Mouse (Mus musculus) megakaryocyte, embryonic 14.5 days (primary cell): Measurements from ENCODE around the gene Rdh8. TPM values are rescaled to one million over a fixed set of nuclear protein-coding genes. Genes with fewer than 3 reads are reported as not detected.
A peak's percentile ranks its signal among the peaks of the same experiment; 100 is the strongest.

ENCODE experiments used
- H3K27me3 ChIP-seq: replicated peaks from 2 replicates; pipeline ENCODE3; 2012; ENCODE audit warnings: inconsistent platforms
- H3K36me3 ChIP-seq: replicated peaks from 2 replicates; pipeline ENCODE3; 2012; ENCODE audit warnings: low read length, inconsistent platforms, mixed read lengths
- H3K4me1 ChIP-seq: 2 replicates; pipeline ENCODE4 v1.6.1; 2012; ENCODE audit warnings: inconsistent platforms
- H3K4me3 ChIP-seq: replicated peaks from 2 replicates; pipeline ENCODE3; 2012; ENCODE audit warnings: moderate library complexity, mild to moderate bottlenecking, inconsistent platforms
- H3K9me3 ChIP-seq: 2 replicates; pipeline ENCODE4 v1.6.1; 2012; ENCODE audit warnings: inconsistent platforms
- FLI1 ChIP-seq: IDR thresholded peaks from 2 replicates; pipeline ENCODE4 v1.6.1; 2012; ENCODE audit warnings: low read length, inconsistent platforms, mixed read lengths
- GATA1 ChIP-seq: IDR thresholded peaks from 3 replicates; pipeline ENCODE4 v1.6.1; 2012; ENCODE audit warnings: mixed read lengths, low read length, inconsistent platforms, borderline replicate concordance
- polyA plus RNA-seq: library from polyadenylated mRNA; stranded (reverse); fragments of >175 nt; gene quantifications from 2 replicates; pipeline ENCODE4 v1.2.3, GENCODE M21; 2012; ENCODE audit warnings: low replicate concordance; ENCODE audit not compliant: insufficient read depth

Gene Rdh8
- polyA plus RNA-seq, 1 experiment: not detected

DNA sequence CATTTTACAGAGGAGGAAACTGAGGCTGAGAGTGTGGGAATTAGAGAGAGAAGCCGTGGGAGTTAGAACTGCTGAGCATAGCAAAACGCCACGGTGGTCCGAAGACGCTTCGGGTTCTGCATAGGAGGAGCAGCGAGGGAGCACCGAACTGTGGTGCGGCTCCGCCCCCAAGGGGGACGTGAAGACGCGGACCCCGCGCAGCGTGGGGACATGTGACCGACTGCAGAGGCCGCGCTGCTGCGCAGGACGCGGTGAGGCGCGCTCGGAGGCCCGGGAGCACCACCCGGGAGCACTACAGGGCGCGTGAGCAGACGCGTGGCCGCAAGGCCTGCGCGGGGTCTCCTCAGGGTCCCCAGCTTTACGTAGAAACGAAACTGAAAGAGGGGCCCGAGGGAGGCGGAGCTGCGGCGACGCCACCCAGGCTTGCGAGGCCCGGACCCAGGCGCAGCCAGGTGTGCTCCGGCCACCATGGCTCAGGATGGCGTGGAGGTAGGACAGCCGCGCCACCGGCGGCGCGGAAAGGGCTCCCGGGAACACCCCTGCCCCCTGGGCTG lies 50.2 kb downstream of the Rdh8 start, which contains the start of gene A230050P20Rik:
TSS of gene A230050P20Rik (plus strand) at position 195 of the 554 bp plus-strand sequence.
- H3K36me3 ChIP-seq: peaks cover 36% of the 10 kb centered on the region
- H3K4me1 ChIP-seq: peaks cover 44% of the 10 kb centered on the region
- H3K4me3 ChIP-seq: peak within 1 kb of the TSS; percentile 95
- no peaks in the 10 kb centered on the region for H3K9me3 ChIP-seq
- no peak for TF ChIP-seq FLI1
- no peak for TF ChIP-seq GATA1
- peaks cover 21% of the 10 kb centered on the region for H3K27me3 ChIP-seq

DNA sequence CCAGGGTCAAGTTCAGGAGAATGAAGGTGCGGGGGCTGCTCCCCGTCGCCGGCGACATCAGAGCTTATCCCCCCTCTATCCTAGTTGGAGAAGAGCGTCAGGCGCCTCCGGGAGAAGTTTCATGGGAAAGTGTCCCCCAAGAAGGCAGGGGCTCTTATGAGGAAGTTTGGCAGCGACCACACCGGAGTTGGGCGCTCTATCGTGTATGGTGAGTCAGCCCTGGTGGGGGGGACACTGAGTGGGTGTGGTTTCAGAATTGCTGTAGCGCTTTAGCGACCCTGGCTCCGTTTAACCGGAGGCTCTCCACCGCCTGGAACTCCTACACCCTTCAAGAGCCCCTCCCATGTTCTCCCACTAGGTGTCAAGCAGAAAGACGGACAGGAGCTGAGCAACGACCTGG lies 50.9 kb downstream of the Rdh8 start:
- peaks cover 44% of the 10 kb centered on the region for H3K4me1 ChIP-seq
- peak overlapping the region; percentile 95 for H3K4me3 ChIP-seq
- no peak for TF ChIP-seq FLI1
- no peak for TF ChIP-seq GATA1
- H3K27me3 ChIP-seq: peaks cover 21% of the 10 kb centered on the region
- H3K9me3 ChIP-seq: no peaks in the 10 kb centered on the region
- peaks cover 44% of the 10 kb centered on the region for H3K36me3 ChIP-seq

DNA sequence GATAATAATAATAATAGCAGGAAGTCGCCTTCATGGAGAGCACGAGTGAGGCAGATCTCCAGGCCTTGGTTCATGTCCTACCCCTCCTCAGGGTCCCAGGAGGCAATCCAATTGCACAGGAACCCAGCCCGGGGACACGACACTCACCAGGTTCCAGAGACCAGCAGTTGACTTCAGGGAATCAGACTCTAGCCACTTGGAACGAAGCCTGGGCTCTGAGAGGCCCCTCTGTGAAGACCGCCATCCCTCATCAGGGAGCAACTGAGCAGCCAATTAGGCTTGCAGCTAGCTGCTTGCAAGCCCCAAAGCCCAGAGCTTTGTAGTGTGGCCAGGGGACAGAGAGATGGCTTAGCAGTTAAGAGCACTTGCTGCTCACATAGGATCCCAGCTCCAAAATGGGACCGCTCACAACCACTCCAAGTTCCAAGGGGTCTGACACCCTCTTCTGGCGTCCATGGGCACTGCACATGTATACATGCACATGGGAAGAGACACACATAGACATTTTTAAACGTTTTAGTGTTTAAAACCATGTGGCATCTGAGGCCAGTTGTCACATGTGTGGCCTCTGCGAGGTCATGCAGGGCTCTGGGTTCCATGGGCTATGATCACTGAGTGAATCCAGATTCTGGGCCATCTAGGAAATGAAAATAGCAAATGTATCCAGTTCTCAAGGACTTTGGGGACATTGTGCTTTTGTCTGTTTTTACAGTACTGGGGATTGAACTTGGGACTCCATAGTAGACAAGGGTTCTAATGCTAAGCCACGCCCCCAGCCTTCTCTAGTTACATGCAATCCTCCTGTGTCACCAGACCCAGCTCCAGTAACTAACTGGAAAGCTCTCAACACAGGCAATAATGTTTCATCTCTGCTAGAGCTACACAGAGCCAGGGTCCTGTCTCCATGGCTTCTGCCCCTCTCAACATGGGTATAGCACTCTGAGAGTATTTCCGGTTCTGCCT lies 52.2 kb downstream of the Rdh8 start:
- TF ChIP-seq FLI1 (no peak), GATA1 (no peak)
- H3K4me1 ChIP-seq: peaks cover 44% of the 10 kb centered on the region
- H3K36me3 ChIP-seq: peaks cover 56% of the 10 kb centered on the region
- H3K9me3 ChIP-seq: no peaks in the 10 kb centered on the region
- no peak overlapping the region for H3K4me3 ChIP-seq
- H3K27me3 ChIP-seq: peaks cover 19% of the 10 kb centered on the region

DNA sequence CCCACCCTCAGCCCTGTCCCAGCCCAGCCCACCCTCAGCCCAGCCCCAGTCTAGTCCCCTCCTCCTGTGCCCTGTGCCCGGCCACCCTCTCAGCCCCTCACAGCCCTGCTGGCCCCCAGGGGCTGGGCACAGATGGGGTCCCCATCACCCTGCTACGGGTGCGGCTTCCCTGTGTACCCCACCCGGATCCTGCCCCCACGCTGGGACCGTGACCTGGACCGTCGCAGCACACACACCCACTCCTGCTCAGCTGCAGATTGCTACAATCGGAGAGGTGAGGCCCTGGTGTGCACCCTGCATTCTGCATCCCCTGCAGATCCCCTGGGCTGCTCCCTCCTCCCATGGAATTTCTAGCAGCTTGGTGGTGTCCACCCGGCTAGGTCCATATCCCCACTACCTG lies 54.7 kb downstream of the Rdh8 start:
- TF ChIP-seq FLI1: no peak
- no peak for TF ChIP-seq GATA1
- Histone ChIP-seq H3K27me3 (peaks cover 4% of the 10 kb centered on the region), H3K4me3 (no peak overlapping the region), H3K36me3 (peaks cover 58% of the 10 kb centered on the region), H3K9me3 (no peaks in the 10 kb centered on the region), H3K4me1 (peaks cover 45% of the 10 kb centered on the region)

DNA sequence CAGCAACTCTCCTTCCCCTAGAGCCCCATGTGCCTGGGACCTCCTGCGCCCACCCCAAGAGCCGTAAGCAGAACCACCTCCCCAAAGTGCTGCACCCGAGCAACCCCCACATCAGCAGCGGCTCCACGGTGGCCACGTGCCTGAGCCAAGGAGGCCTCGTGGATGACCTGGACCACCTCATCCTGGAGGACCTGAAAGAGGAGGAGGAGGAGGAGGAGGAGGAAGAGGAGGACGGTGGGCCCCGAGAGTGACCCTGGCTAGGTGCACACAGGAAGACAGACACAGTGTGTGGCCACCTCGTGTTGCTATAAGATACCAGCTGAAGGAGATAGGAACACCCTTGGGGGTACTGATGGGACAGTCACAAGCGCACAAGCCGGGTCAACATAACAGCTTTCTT lies 55.2 kb downstream of the Rdh8 start:
- Histone ChIP-seq H3K36me3 (peaks cover 58% of the 10 kb centered on the region), H3K9me3 (no peaks in the 10 kb centered on the region), H3K27me3 (peaks cover under 1% of the 10 kb centered on the region), H3K4me1 (peaks cover 44% of the 10 kb centered on the region), H3K4me3 (no peak overlapping the region)
- TF ChIP-seq FLI1 (no peak), GATA1 (no peak)

DNA sequence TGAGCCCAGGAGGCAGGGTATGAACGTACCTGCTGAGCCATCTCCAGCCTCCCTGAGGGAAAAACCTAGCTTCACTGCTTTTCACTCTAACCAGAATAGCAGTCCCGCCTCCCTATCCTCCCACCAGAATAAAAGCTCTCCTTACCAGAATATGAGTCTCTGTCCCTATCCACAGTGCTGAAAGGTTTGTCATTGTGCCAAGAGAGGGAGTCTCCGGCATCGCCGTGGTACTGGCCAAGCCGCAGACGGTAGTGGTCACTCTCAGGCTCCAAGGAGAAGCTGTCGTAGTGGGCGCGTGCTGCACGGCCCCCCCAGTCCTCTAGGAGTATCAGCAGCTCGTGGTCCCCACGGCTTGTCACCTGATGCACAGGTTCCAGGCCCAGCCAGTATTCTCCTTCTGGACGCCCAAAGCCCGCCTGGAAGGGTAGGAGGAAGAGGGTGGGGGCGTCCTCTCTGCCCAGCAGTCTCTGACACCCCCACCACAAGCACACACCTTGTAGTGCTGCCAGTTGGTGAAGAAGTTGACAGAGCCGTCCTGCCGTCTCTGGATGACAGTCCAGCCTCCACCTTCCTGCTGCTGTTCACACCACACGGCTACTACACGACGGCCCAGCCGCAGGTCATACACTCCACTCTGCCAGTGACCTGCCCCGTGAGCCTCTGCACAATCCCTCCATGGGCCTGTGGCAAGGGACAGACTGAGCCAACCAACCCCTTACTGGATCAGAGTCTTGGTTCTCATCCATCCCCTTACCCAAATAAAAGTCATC lies 56.9 kb downstream of the Rdh8 start:
- TF ChIP-seq FLI1 (no peak), GATA1 (no peak)
- no peaks in the 10 kb centered on the region for H3K9me3 ChIP-seq
- H3K4me1 ChIP-seq: peaks cover 49% of the 10 kb centered on the region
- H3K4me3 ChIP-seq: no peak overlapping the region
- no peaks in the 10 kb centered on the region for H3K27me3 ChIP-seq
- H3K36me3 ChIP-seq: peaks cover 55% of the 10 kb centered on the region

Other genes starting within 250 kb of the Rdh8 start
- gene Zfp846, start 237.2 kb upstream of the Rdh8 start, polyA plus RNA-seq: 1.6 TPM in 1 of 2 replicates, not detected in the other
- 15.3 TPM in 1 of 2 replicates, not detected in the other for gene Ubl5, start 175.6 kb upstream of the Rdh8 start, polyA plus RNA-seq
- gene Fbxl12, start 173.7 kb upstream of the Rdh8 start, polyA plus RNA-seq: 20.8 and 31.8 TPM in 2 replicates
- 8.5 and 31.8 TPM in 2 replicates for gene Pin1, start 166.4 kb upstream of the Rdh8 start, polyA plus RNA-seq
- 0.16 TPM in 1 of 2 replicates, not detected in the other for gene Olfm2, start 72.2 kb upstream of the Rdh8 start, polyA plus RNA-seq
- gene Col5a3, start 3.4 kb upstream of the Rdh8 start, polyA plus RNA-seq: 0.02 TPM in 1 of 2 replicates, not detected in the other
- 39.0 and 51.7 TPM in 2 replicates for gene A230050P20Rik, start 50.1 kb downstream of the Rdh8 start, polyA plus RNA-seq
- 4.7 and 5.1 TPM in 2 replicates for gene Angptl6, start 61.2 kb downstream of the Rdh8 start, polyA plus RNA-seq
- gene Ppan, start 69.7 kb downstream of the Rdh8 start, polyA plus RNA-seq: 84.5 and 137 TPM in 2 replicates
- gene Eif3g, start 80.1 kb downstream of the Rdh8 start, polyA plus RNA-seq: 300 and 342 TPM in 2 replicates
- 31.3 and 39.8 TPM in 2 replicates for gene Dnmt1, start 141.4 kb downstream of the Rdh8 start, polyA plus RNA-seq
- 4.0 and 8.4 TPM in 2 replicates for gene S1pr2, start 158.3 kb downstream of the Rdh8 start, polyA plus RNA-seq
- 62.4 and 63.4 TPM in 2 replicates for gene Mrpl4, start 184.2 kb downstream of the Rdh8 start, polyA plus RNA-seq
- 8.8 and 10.8 TPM in 2 replicates for gene Icam1, start 197.5 kb downstream of the Rdh8 start, polyA plus RNA-seq
- 5.3 and 7.9 TPM in 2 replicates for gene Icam4, start 210.9 kb downstream of the Rdh8 start, polyA plus RNA-seq
- 3.0 and 9.9 TPM in 2 replicates for gene Icam5, start 213.6 kb downstream of the Rdh8 start, polyA plus RNA-seq
- gene Zglp1, start 248.6 kb downstream of the Rdh8 start, polyA plus RNA-seq: 3.6 TPM in 1 of 2 replicates, not detected in the other